Mouse (Mus musculus): Measurements from ENCODE around the gene Rsad1. TPM values are rescaled to one million over a fixed set of nuclear protein-coding genes. Genes with fewer than 3 reads are reported as not detected.

The Rsad1 gene
- total and polyA plus RNA-seq, 2 experiments from 2014 or later: 9.2 to 12.9 TPM

- Histone ChIP-seq H3K4me1 (ENCODE audit: insufficient read depth, low read length) (peaks cover 20% of the 10 kb centered on the region), H3K9ac (replicated peaks; ENCODE audit: low read length) (no peak overlapping the region; the same call in 1 of the 2 replicates), H3K27ac (peak overlapping the region; percentile 74), H3K27me3 (ENCODE audit: insufficient read depth, low read length) (peaks cover 6% of the 10 kb centered on the region; the same call in 1 of the 2 replicates), H3K9me3 (ENCODE audit: low read length) (no peaks in the 10 kb centered on the region), H3K4me3 (ENCODE audit: low read length) (peak overlapping the region; percentile 37), H3K4me2 (ENCODE audit: low read depth, low read length) (peak overlapping the region; percentile 59), H3K36me3 (ENCODE audit: insufficient read depth, low read length) (no peaks in the 10 kb centered on the region)
- peak; percentile 56 for DNase-seq (ENCODE audit: low spot score)
- no peak for TF ChIP-seq CTCF (IDR thresholded peaks at IDR 0.05; ENCODE audit: low read depth)
- ATAC-seq: peak; percentile 31; the same call in 1 of the 2 replicates
- WGBS: 0% methylated on average over 2 of the region's 2 CpGs
Observed at GRCm38 (mm10) chr11:94499035-94499434, 50.0 kb downstream of the Rsad1 start.

GRCm38 (mm10) chr11:94498093-94498996 is 50.7 kb downstream of the Rsad1 start:
- Histone ChIP-seq H3K27me3 (ENCODE audit: insufficient read depth, low read length) (peaks cover 6% of the 10 kb centered on the region; the same call in 1 of the 2 replicates), H3K27ac (peak overlapping the region; percentile 74)

GRCm38 (mm10) chr11:94495415-94495814 is 53.6 kb downstream of the Rsad1 start:
- peaks cover 26% of the 10 kb centered on the region for H3K4me1 ChIP-seq (ENCODE audit: insufficient read depth, low read length)
- DNase-seq (ENCODE audit: low spot score) (no peak), ATAC-seq (no peak)
- H3K9ac ChIP-seq (replicated peaks; ENCODE audit: low read length): no peak overlapping the region
- no peaks in the 10 kb centered on the region for H3K9me3 ChIP-seq (ENCODE audit: low read length)
- H3K27me3 ChIP-seq (ENCODE audit: insufficient read depth, low read length): peaks cover 3% of the 10 kb centered on the region; the same call in 1 of the 2 replicates
- TF ChIP-seq CTCF (IDR thresholded peaks at IDR 0.05; ENCODE audit: low read depth): no peak
- H3K4me2 ChIP-seq (ENCODE audit: low read depth, low read length): no peak overlapping the region
- no peak overlapping the region for H3K4me3 ChIP-seq (ENCODE audit: low read length)
- no peak overlapping the region for H3K27ac ChIP-seq
- no peaks in the 10 kb centered on the region for H3K36me3 ChIP-seq (ENCODE audit: insufficient read depth, low read length)
- WGBS: 76% methylated on average over 3 of the region's 3 CpGs

More at GRCm38 (mm10) chr11:94498093-94498996, 50.7 kb downstream of the Rsad1 start:
- WGBS: 22% methylated on average over 19 of the region's 19 CpGs
- Histone ChIP-seq H3K4me2 (ENCODE audit: low read depth, low read length) (peak overlapping the region; percentile 59), H3K9ac (replicated peaks; ENCODE audit: low read length) (no peak overlapping the region; the same call in 1 of the 2 replicates), H3K9me3 (ENCODE audit: low read length) (no peaks in the 10 kb centered on the region), H3K4me3 (ENCODE audit: low read length) (peak overlapping the region; percentile 37; the same call in 1 of the 2 replicates), H3K4me1 (ENCODE audit: insufficient read depth, low read length) (peaks cover 20% of the 10 kb centered on the region), H3K36me3 (ENCODE audit: insufficient read depth, low read length) (no peaks in the 10 kb centered on the region)
- TF ChIP-seq CTCF (IDR thresholded peaks at IDR 0.05; ENCODE audit: low read depth): no peak
- ATAC-seq (no peak), DNase-seq (ENCODE audit: low spot score) (peak; percentile 25)

- Histone ChIP-seq H3K9me3 (ENCODE audit: low read length) (no peaks in the 10 kb centered on the region), H3K27me3 (ENCODE audit: insufficient read depth, low read length) (no peaks in the 10 kb centered on the region), H3K4me1 (ENCODE audit: insufficient read depth, low read length) (0 out of 2 replicates have a peak, but pooled peaks cover 7% of the 10 kb centered on the region), H3K9ac (replicated peaks; ENCODE audit: low read length) (peak overlapping the region; percentile 58; the same call in 1 of the 2 replicates), H3K4me3 (ENCODE audit: low read length) (peak overlapping the region; percentile 44), H3K27ac (no peak overlapping the region), H3K4me2 (ENCODE audit: low read depth, low read length) (peak overlapping the region; percentile 72), H3K36me3 (ENCODE audit: insufficient read depth, low read length) (no peaks in the 10 kb centered on the region)
- no peak for TF ChIP-seq CTCF (IDR thresholded peaks at IDR 0.05; ENCODE audit: low read depth)
- ATAC-seq (no peak), DNase-seq (ENCODE audit: low spot score) (no peak)
- WGBS: 62% methylated on average over 7 of the region's 7 CpGs
Observed at GRCm38 (mm10) chr11:94491749-94492099, 57.3 kb downstream of the Rsad1 start.

- H3K27me3 ChIP-seq (ENCODE audit: insufficient read depth, low read length): no peaks in the 10 kb centered on the region
- peak overlapping the region; percentile 58 for H3K9ac ChIP-seq (replicated peaks; ENCODE audit: low read length)
- DNase-seq (ENCODE audit: low spot score) (peak; percentile 82), ATAC-seq (peak; percentile 81)
- 0 out of 2 replicates have a peak, but pooled peaks cover 7% of the 10 kb centered on the region for H3K4me1 ChIP-seq (ENCODE audit: insufficient read depth, low read length)
- H3K36me3 ChIP-seq (ENCODE audit: insufficient read depth, low read length): no peaks in the 10 kb centered on the region
- 3% methylated on average over 53 of the region's 55 CpGs for WGBS
- H3K4me2 ChIP-seq (ENCODE audit: low read depth, low read length): peak overlapping the region; percentile 72
- H3K27ac ChIP-seq: peak overlapping the region; percentile 41; the same call in 1 of the 2 replicates
- no peak; the same call in 1 of the 2 replicates for TF ChIP-seq CTCF (IDR thresholded peaks at IDR 0.05; ENCODE audit: low read depth)
- H3K9me3 ChIP-seq (ENCODE audit: low read length): no peaks in the 10 kb centered on the region
- peak overlapping the region; percentile 44 for H3K4me3 ChIP-seq (ENCODE audit: low read length)
Observed at GRCm38 (mm10) chr11:94491035-94491748, 57.9 kb downstream of the Rsad1 start.

Other genes starting within 250 kb of the Rsad1 start
- 36.8 and 44.3 TPM in 2 replicates for gene Luc7l3, start 227.3 kb downstream of the Rsad1 start, total RNA-seq (2014; rRNA removed)
- gene Luc7l3, start 227.3 kb downstream of the Rsad1 start, polyA plus RNA-seq (2015; fragmentation: Nextera tagmentation; extraction: Ambion mirVana): 101 and 115 TPM in 2 replicates
- 48.1 and 69.1 TPM in 2 replicates for gene Ankrd40, start 221.3 kb downstream of the Rsad1 start, total RNA-seq (2014; rRNA removed)
- gene Ankrd40, start 221.3 kb downstream of the Rsad1 start, polyA plus RNA-seq (2015; fragmentation: Nextera tagmentation; extraction: Ambion mirVana): 15.1 and 16.2 TPM in 2 replicates
- 4.5 and 4.7 TPM in 2 replicates for gene Abcc3, start 156.3 kb downstream of the Rsad1 start, total RNA-seq (2014; rRNA removed)
- gene Abcc3, start 156.3 kb downstream of the Rsad1 start, polyA plus RNA-seq (2015; fragmentation: Nextera tagmentation; extraction: Ambion mirVana): 1.0 and 1.8 TPM in 2 replicates
- 87.7 and 90.3 TPM in 2 replicates for gene Cacna1g, start 75.1 kb downstream of the Rsad1 start, total RNA-seq (2014; rRNA removed)
- 10.0 and 10.4 TPM in 2 replicates for gene Cacna1g, start 75.1 kb downstream of the Rsad1 start, polyA plus RNA-seq (2015; fragmentation: Nextera tagmentation; extraction: Ambion mirVana)
- gene Spata20, start 63.1 kb downstream of the Rsad1 start, total RNA-seq (2014; rRNA removed): 1.5 and 11.8 TPM in 2 replicates
- 1.0 and 1.6 TPM in 2 replicates for gene Spata20, start 63.1 kb downstream of the Rsad1 start, polyA plus RNA-seq (2015; fragmentation: Nextera tagmentation; extraction: Ambion mirVana)
- 2.7 and 6.2 TPM in 2 replicates for gene Epn3, start 49.3 kb downstream of the Rsad1 start, total RNA-seq (2014; rRNA removed)
- 3.6 and 3.7 TPM in 2 replicates for gene Epn3, start 49.3 kb downstream of the Rsad1 start, polyA plus RNA-seq (2015; fragmentation: Nextera tagmentation; extraction: Ambion mirVana)
- 2.3 and 4.8 TPM in 2 replicates for gene Mycbpap, start 27.5 kb downstream of the Rsad1 start, total RNA-seq (2014; rRNA removed)
- gene Mycbpap, start 27.5 kb downstream of the Rsad1 start, polyA plus RNA-seq (2015; fragmentation: Nextera tagmentation; extraction: Ambion mirVana): 1.1 and 1.5 TPM in 2 replicates
- gene Chad, start 15.8 kb upstream of the Rsad1 start, total RNA-seq (2014; rRNA removed): 0.61 and 1.2 TPM in 2 replicates
- gene Chad, start 15.8 kb upstream of the Rsad1 start, polyA plus RNA-seq (2015; fragmentation: Nextera tagmentation; extraction: Ambion mirVana): 1.2 and 1.4 TPM in 2 replicates
- gene Acsf2, start 52.6 kb upstream of the Rsad1 start, total RNA-seq (2014; rRNA removed): 4.8 and 6.8 TPM in 2 replicates
- 2.6 and 2.8 TPM in 2 replicates for gene Acsf2, start 52.6 kb upstream of the Rsad1 start, polyA plus RNA-seq (2015; fragmentation: Nextera tagmentation; extraction: Ambion mirVana)
- 105 and 113 TPM in 2 replicates for gene Lrrc59, start 80.5 kb upstream of the Rsad1 start, total RNA-seq (2014; rRNA removed)
- 127 and 131 TPM in 2 replicates for gene Lrrc59, start 80.5 kb upstream of the Rsad1 start, polyA plus RNA-seq (2015; fragmentation: Nextera tagmentation; extraction: Ambion mirVana)
- gene Mrpl27, start 104.5 kb upstream of the Rsad1 start, total RNA-seq (2014; rRNA removed): 36.3 and 61.2 TPM in 2 replicates
- 178 and 182 TPM in 2 replicates for gene Mrpl27, start 104.5 kb upstream of the Rsad1 start, polyA plus RNA-seq (2015; fragmentation: Nextera tagmentation; extraction: Ambion mirVana)
- 3.8 TPM in 2 replicates for gene Eme1, start 104.7 kb upstream of the Rsad1 start, total RNA-seq (2014; rRNA removed)
- gene Eme1, start 104.7 kb upstream of the Rsad1 start, polyA plus RNA-seq (2015; fragmentation: Nextera tagmentation; extraction: Ambion mirVana): 1.9 and 2.4 TPM in 2 replicates
- 44.0 and 53.5 TPM in 2 replicates for gene Xylt2, start 128.3 kb upstream of the Rsad1 start, total RNA-seq (2014; rRNA removed)
- gene Xylt2, start 128.3 kb upstream of the Rsad1 start, polyA plus RNA-seq (2015; fragmentation: Nextera tagmentation; extraction: Ambion mirVana): 13.6 and 14.9 TPM in 2 replicates
- 0.63 TPM in 1 of 2 replicates, not detected in the other for gene Gm11541, start 155.2 kb upstream of the Rsad1 start, total RNA-seq (2014; rRNA removed)
- gene Gm11541, start 155.2 kb upstream of the Rsad1 start, polyA plus RNA-seq (2015; fragmentation: Nextera tagmentation; extraction: Ambion mirVana): 0.39 and 0.42 TPM in 2 replicates
- gene Cdc34b, start 192.5 kb upstream of the Rsad1 start, total RNA-seq (2014; rRNA removed): 0.18 and 1.2 TPM in 2 replicates
- gene Cdc34b, start 192.5 kb upstream of the Rsad1 start, polyA plus RNA-seq (2015; fragmentation: Nextera tagmentation; extraction: Ambion mirVana): 0.30 TPM in 1 of 2 replicates, not detected in the other
- gene Tmem92, start 233.4 kb upstream of the Rsad1 start, total RNA-seq (2014; rRNA removed): not detected in 2 replicates
- not detected in 2 replicates for gene Tmem92, start 233.4 kb upstream of the Rsad1 start, polyA plus RNA-seq (2015; fragmentation: Nextera tagmentation; extraction: Ambion mirVana)